Mouse (Mus musculus) embryonic fibroblast, embryonic 13.5 days (primary cell): Measurements from ENCODE around the gene Clybl.

ENCODE experiments used
- CTCF ChIP-seq: IDR thresholded peaks from 2 replicates; pipeline ENCODE4 v1.5.1; 2011; ENCODE audit warnings: mild to moderate bottlenecking, control low read depth, low read length, moderate library complexity, borderline replicate concordance; ENCODE audit not compliant: insufficient read depth
- POLR2A ChIP-seq: IDR thresholded peaks from 2 replicates; pipeline ENCODE4 v1.6.1; 2011; ENCODE audit warnings: low read depth, mild to moderate bottlenecking, control low read depth, low read length, moderate library complexity

DNA sequence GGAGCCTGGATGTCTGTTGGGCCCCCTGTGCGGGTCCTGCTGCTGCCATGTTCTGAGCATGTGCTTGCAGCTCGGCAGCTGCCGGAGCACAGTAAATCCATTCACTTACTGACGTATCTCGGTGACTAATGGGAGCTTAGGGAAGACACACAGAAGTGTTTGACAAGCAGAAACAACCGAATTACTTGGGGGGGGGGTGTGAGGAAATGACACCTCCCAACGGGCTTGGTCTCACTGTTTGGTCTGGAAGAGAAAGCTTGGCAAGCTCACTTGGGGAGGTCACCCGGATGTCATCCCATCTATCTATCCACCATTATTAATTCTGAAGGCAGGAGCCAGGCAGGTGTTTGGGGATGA, 245.7 kb downstream of the Clybl start:
- TF ChIP-seq CTCF (no peak), POLR2A (no peak)
